8 mouse cellular contexts compared by ENCODE assay signal in genomic region chr5:92808503-92809415, GRCm38 (mm10).
DNase-seq lines count a peak whose midpoint lies in the region; ATAC-seq and TF ChIP-seq lines count a peak whose summit lies in the region.

No protein-coding gene starts in this region.

- peak overlapping the region; percentile 40 for H3K4me2 ChIP-seq in forebrain, postnatal 0 days (ENCODE audit: low read depth)
- peak overlapping the region; percentile 57 for H3K4me2 ChIP-seq in stomach, embryonic 16.5 days (ENCODE audit: low read depth, low read length)

- WGBS in forebrain, postnatal 0 days: 5% methylated on average over 28 of the region's 28 CpGs
- 24% methylated on average over 28 of the region's 28 CpGs for WGBS in large intestine, adult 2 months
- 11% methylated on average over 28 of the region's 28 CpGs for WGBS in stomach, embryonic 16.5 days

- peak overlapping the region; percentile 24 for H3K4me3 ChIP-seq in forebrain, postnatal 0 days (ENCODE audit: low read depth, low read length)
- H3K4me3 ChIP-seq in stomach, embryonic 16.5 days (replicated peaks; ENCODE audit: low read length): peak overlapping the region; percentile 36

- no peak for TF ChIP-seq CTCF in forebrain, postnatal 0 days (IDR thresholded peaks at IDR 0.05; ENCODE audit: low read depth)

- H3K27me3 ChIP-seq in forebrain, postnatal 0 days (ENCODE audit: insufficient read depth, low read length): no peaks in the 10 kb centered on the region
- H3K27me3 ChIP-seq in stomach, embryonic 16.5 days (ENCODE audit: control insufficient read depth, insufficient read depth, low read length): no peaks in the 10 kb centered on the region

- peak; percentile 70 for ATAC-seq in forebrain, postnatal 0 days
- ATAC-seq in hematopoietic stem cell, adult 5-6 weeks (replicated peaks in 1 of 2; ENCODE audit: insufficient read depth in 1 of 2, low FRiP score in 2 of 2, low TSS enrichment in 1 of 2, low read depth in 1 of 2, poor library complexity in 2 of 2, severe bottlenecking in 2 of 2): peak; percentile 89
- ATAC-seq in megakaryocyte-erythroid progenitor cell, adult 5-6 weeks (replicated peaks; ENCODE audit: low FRiP score, low TSS enrichment, poor library complexity, severe bottlenecking): peak; percentile 47; the same call in 1 of the 2 replicates
- peak; percentile 92 for ATAC-seq in stomach, embryonic 16.5 days (ENCODE audit: insufficient read depth, low FRiP score)
- no peak for ATAC-seq in CD4-positive, CD25-positive, alpha-beta regulatory T cell, adult 4 months

- H3K36me3 ChIP-seq in forebrain, postnatal 0 days (ENCODE audit: insufficient read depth): no peaks in the 10 kb centered on the region
- no peaks in the 10 kb centered on the region for H3K36me3 ChIP-seq in stomach, embryonic 16.5 days (ENCODE audit: control insufficient read depth, insufficient read depth, low read length)

- DNase-seq in right cerebral cortex, postnatal 25 days: peak; percentile 6
- DNase-seq in right cerebral cortex, adult 18-20 months: no peak
- DNase-seq in forebrain, postnatal 0 days: peak; percentile 25
- DNase-seq in large intestine, adult 2 months (ENCODE audit: low read depth, low spot score): peak; percentile 88

- no peak overlapping the region for H3K27ac ChIP-seq in forebrain, postnatal 0 days (ENCODE audit: low read depth, low read length)
- H3K27ac ChIP-seq in stomach, embryonic 16.5 days (ENCODE audit: low read length): peak overlapping the region; percentile 69; the same call in 1 of the 2 replicates

- peaks cover 4% of the 10 kb centered on the region; the same call in 1 of the 2 replicates for H3K4me1 ChIP-seq in forebrain, postnatal 0 days (ENCODE audit: insufficient read depth)
- peaks cover 32% of the 10 kb centered on the region for H3K4me1 ChIP-seq in stomach, embryonic 16.5 days (ENCODE audit: control insufficient read depth, insufficient read depth, low read length)

- no peaks in the 10 kb centered on the region for H3K9me3 ChIP-seq in forebrain, postnatal 0 days (ENCODE audit: low read length)
- H3K9me3 ChIP-seq in stomach, embryonic 16.5 days (replicated peaks; ENCODE audit: control insufficient read depth, low read length): no peaks in the 10 kb centered on the region

- no peak overlapping the region; the same call in 1 of the 2 replicates for H3K9ac ChIP-seq in forebrain, postnatal 0 days
- H3K9ac ChIP-seq in stomach, embryonic 16.5 days (ENCODE audit: low read length): peak overlapping the region; percentile 56
